Mouse (Mus musculus): ENCODE measurements at regions not wholly inside any gene's neighbourhood (a gene's known extent, or its start where the extent isn't known, plus 50 kb on each side); places are given as distances from the start of the nearest gene placed in this dataset.

- DNase-seq (ENCODE audit: low read depth, low spot score): no peak
Observed at GRCm38 (mm10) chr7:83245867-83246266, 338.9 kb upstream of the Tmc3 start.

- DNase-seq (ENCODE audit: low read depth, low spot score): no peak
Observed at GRCm38 (mm10) chr7:83251995-83252563, 332.6 kb upstream of the Tmc3 start.

- no peak for DNase-seq (ENCODE audit: low read depth, low spot score)
Observed at GRCm38 (mm10) chr7:83253001-83253400, 331.7 kb upstream of the Tmc3 start.

GRCm38 (mm10) chr7:83253432-83253831 is 331.3 kb upstream of the Tmc3 start:
- no peak for DNase-seq (ENCODE audit: low read depth, low spot score)

DNA sequence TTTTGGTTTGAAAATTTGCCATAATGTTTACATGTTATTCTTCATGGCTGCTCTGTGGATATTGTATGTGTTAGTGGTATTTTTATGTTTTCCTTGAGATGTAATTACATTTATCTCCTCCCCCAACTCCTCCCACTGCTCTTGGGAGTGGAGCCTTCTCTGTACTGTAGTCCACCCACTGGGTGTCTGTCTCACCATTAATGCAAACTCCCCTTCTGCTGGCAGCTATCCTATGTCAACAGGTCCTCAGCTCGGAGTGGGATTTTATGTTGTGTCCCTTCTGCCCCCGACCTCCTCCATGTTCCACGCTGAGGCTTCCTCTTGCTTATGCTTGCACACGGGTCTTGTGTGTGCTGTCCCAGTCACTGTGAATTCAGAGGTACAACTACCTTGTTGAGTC is 330.3 kb upstream of the Tmc3 start:
- no peak for DNase-seq (ENCODE audit: low read depth, low spot score)

DNA sequence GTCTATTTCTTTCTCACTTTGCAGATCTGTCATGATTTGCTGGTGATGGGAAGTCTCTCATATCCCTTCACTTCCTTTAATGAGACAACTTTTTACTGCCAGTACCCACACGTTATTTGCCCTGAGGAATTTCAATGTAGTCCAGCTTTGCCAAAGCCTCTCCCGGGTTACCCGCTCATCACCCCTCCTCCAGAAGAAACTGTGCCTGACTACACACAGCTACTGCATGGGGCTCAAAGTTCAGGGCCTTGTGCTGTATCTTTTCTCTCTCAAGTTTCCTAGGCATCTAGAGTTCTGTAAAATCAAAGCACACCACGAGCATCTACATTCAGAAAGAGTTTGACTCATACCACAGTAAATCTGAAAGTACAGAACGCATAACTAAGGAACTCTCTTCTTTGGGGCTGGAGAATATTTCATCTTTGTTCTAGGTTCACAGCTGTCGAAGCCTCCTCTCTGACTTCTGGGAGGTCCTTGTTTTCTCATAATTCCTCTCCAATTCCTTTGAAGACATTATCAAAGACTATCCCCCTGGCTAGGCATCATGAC is 328.4 kb upstream of the Tmc3 start:
- no peak for DNase-seq (ENCODE audit: low read depth, low spot score)

GRCm38 (mm10) chr7:83258363-83258916 is 326.3 kb upstream of the Tmc3 start:
- DNase-seq (ENCODE audit: low read depth, low spot score): no peak

- no peak for DNase-seq (ENCODE audit: low read depth, low spot score)
Observed at GRCm38 (mm10) chr7:83261489-83261888, 323.2 kb upstream of the Tmc3 start.

DNA sequence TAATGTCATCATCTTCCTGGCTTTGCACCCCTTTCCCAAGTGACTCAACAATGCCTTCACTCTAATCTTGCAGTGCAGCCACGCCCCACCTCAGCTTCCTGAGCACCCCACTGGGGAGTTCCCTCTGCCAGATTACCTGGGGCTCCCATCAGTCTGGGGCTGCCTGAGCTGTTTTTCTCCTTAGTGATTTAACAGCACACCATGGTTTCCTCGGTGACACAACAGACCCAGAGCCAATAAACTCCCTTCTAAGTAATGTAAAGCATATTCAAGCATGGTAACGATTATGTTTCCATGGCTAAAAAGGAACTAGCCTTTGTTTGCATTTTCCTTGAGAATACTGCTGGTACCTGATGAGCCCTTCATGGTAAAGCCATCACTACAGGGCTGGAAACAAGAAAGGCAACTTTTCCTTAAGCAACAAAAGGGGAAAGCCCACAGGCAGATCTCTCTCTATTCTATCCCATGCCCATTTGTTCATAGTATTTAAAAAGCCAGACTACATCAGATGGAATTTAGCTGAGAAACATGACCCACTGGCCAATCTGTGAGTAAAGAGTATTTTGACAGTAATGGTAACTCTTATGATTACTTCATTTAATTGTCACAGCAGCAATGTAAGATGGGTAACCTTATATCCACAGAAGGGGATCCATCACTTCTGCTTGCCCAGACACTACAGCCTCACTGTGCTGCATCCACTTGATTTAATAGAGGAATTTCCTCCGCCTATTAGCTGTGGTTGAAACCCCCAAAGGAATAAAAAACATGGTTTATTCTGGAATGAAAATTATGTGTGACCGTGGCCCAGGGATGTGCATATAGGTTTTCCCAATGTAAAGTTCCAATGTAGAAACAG is 294.6 kb upstream of the Tmc3 start:
- peak; percentile 16 for DNase-seq (ENCODE audit: low read depth, low spot score)

- no peak for DNase-seq (ENCODE audit: low read depth, low spot score)
Observed at GRCm38 (mm10) chr7:83307112-83307511, 277.6 kb upstream of the Tmc3 start.

GRCm38 (mm10) chr7:83312172-83312571 is 272.6 kb upstream of the Tmc3 start:
- DNase-seq (ENCODE audit: low read depth, low spot score): no peak

GRCm38 (mm10) chr7:83329809-83330412 is 254.8 kb upstream of the Tmc3 start:
- DNase-seq (ENCODE audit: low read depth, low spot score): peak; percentile 15

GRCm38 (mm10) chr7:83347103-83347754 is 237.5 kb upstream of the Tmc3 start:
- DNase-seq (ENCODE audit: low read depth, low spot score): peak; percentile 11

DNA sequence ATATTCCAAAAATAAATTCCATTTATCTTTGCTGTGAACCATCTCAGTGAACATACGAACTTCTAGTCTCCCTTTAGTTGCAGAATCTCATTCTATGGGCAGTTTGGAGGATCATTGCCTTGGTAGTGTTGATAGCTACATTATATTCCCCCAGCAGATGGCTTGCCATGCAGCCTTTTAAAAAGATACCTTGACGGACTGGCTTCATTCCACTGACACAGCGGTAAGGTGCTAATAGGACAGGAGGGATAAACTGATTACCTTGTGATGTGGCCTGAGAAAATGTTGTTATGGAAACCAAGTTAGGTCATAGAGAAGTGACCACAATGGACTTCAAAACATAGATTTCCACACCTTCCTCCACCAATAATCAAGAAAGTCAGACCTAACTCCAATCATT is 215.5 kb upstream of the Tmc3 start:
- no peak for DNase-seq (ENCODE audit: low read depth, low spot score)

GRCm38 (mm10) chr7:83369605-83370004 is 215.1 kb upstream of the Tmc3 start:
- no peak for DNase-seq (ENCODE audit: low read depth, low spot score)

DNA sequence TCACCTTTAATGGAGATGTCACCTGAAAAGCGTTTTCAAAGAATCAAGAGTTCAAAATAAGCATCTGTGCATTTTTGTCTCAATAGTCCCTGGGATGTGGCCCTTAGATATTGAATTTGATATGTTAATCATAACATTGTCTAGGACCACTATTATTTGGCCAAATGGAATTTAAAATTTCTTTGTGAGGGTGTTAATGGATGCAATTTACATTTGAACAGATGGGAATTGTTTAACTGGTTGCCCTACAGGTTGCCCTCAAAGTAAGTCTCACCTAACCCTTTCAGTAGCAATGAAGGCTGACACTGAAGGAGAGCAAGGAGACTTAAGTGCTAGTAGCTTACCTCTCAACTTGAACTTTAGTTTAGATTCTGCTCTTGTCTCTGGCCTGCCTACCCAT is 207.9 kb upstream of the Tmc3 start:
- DNase-seq (ENCODE audit: low read depth, low spot score): no peak

DNA sequence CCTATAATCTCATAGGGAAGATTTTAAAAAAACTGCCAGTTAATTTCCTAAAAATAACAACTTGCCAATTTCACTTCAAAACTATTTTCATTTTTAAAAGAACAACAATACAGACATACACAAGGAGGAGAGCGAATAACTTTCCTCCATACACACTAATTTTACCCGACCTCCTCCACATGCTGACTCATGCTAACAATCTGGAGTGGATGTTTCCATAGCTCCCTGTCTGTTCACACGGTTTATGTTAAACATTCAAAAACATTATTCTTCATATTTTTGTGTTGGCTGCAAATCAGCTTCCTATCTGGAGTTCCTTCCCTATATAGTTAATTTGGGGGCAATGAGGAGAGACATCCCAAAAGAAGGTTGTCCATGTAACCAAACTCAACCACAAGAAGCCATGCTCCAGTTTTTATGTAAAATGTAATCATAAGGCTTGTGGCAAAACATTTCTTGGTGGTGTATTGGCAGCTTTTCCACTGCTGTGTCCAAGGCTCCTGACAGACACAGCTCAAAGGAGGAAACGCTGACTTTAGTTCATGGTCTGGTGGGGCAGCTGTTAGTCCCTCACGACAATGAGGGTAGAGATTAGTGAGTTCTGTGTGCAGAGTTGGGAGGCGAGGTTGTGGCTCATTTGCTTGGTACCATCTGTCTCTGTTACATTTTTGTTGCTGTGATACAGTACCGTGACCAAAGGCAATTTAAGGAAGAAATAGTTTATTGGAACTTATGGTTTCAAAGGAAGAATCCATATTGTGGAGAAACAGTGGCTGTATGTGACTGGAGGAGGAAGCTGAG is 203.1 kb upstream of the Tmc3 start:
- no peak for DNase-seq (ENCODE audit: low read depth, low spot score)

DNA sequence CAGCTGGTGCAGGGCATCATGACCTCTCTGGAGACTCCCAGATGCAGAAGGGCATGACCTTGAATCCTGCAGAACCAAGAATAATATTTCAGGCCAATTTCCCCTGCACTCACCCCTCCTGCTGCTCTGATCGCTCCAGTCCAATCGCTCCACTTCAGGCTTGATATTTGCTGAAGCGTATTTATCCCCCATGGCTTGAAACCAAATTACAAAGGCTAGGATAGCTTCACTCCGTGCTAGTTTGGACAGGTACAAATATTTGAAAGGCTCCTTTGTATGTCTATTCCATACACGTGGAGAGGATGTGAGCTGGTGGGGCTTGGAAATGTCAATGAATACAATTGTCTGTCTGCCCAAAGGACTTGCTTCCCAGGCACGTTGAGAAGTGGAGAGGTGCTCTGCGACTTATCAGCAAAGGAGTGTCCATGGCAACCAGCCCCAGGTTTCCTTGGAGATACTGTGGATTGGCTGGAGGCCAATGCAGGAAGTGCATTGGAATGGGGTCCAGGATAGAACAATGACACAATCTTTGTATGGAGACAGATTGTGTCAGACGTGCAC is 201.8 kb upstream of the Tmc3 start:
- peak; percentile 54 for DNase-seq (ENCODE audit: low read depth, low spot score)

DNA sequence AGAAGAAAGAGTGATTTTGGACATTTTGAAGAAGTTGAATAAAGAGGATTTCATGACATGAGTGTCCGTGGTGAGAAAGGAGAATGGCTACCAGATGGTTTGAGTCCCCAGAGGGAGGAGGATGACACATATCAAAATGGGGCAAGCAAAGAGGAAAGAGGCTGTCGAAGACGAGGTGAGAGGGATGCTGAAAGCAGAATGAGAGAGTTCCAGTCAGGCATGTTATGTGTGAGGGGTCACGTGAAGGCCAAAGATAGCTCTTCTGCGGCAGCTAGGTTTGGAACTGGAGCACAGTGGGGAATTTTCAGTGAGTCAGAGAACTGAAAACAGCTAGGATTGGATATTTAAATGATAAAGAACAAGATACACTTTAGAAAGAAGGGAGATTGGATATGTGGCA is 193.3 kb upstream of the Tmc3 start:
- no peak for DNase-seq (ENCODE audit: low read depth, low spot score)

DNA sequence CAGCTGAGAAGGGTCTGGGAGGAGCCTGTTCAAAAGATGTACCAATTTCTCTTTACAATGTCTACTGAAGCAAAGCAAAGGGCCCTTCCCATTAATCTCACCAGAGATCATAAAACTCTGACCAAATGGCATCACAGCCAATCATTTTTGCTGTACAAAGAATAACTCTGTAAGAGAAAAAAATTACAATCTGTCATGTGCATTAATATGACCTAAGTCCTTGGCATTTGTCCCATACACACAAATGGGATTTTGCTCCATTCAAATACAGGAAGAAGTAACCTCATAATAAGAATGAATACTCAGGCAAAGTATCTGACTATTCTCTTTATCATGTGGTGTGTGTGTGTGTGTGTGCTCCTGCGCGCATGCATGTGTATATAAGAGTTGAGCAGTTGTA is 192.5 kb upstream of the Tmc3 start:
- no peak for DNase-seq (ENCODE audit: low read depth, low spot score)

DNA sequence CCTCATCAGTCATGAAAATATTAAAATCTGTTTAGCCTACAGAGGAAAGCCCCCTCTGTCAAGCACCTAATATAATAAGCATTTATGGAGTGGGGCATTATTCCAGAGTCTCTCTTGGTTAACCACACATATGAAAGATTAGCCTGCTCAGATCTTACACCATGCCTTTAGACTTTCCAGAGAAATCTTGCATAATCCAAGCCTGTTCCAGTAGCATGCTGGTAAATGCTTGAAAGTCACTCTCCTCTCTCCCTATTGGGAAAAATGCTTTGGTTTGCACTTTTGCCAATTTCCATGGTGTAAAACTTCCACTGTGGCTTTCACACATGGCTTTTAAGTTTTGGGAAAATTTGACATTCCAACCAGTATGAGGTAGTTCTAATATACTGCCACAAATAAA is 192.1 kb upstream of the Tmc3 start:
- no peak for DNase-seq (ENCODE audit: low read depth, low spot score)

All from mesoderm, embryonic 11.5 days (tissue).